Mouse (Mus musculus): ENCODE results near the gene 4931406P16Rik. TPM values are rescaled to one million over a fixed set of nuclear protein-coding genes. Genes with fewer than 3 reads are reported as not detected.
A peak's percentile ranks its signal among the peaks of the same experiment; 100 is the strongest.

Gene 4931406P16Rik
- total RNA-seq (2014; rRNA removed) (48.5 and 55.7 TPM in 2 replicates), polyA plus RNA-seq (2015; fragmentation: Nextera tagmentation; extraction: Ambion mirVana) (18.4 and 21.3 TPM in 2 replicates)

DNA sequence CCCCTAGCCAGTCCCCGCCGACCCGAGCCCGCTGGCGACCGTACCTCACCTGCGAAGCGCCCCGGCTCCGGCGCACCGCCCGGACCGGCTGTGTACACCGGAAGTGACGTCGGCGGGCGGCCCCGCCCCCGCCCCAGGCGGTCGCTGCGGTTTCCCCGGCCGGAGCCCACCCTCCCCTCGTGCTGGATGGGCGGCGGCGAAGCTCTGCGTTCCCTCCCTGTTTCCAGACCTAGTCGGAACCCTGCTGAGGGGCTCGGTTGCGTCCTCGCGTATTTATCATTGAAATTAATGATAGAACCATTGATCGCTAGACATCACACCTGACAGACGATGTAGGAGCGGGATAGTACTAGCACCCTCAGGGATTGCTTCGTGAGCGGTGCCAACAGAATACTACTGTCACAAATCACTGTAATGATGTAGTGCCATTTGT lies at the start of gene 4931406P16Rik:
Gene 4931406P16Rik (minus strand): TSS at position 109 of the 433 bp plus-strand sequence.
- H3K4me2 ChIP-seq (ENCODE audit: low read depth), result peak within 1 kb of the TSS; percentile 78
- WGBS, result under 1% methylated on average over 39 of the region's 41 CpGs
- peak; percentile 95 for ATAC-seq

GRCm38 (mm10) chr7:34355629-34356028 lies 42.3 kb upstream of the 4931406P16Rik start:
- Histone ChIP-seq H3K27me3 (ENCODE audit: insufficient read depth, low read length) (no peaks in the 10 kb centered on the region), H3K36me3 (ENCODE audit: insufficient read depth) (peaks cover 29% of the 10 kb centered on the region), H3K27ac (ENCODE audit: low read depth, low read length) (no peak overlapping the region), H3K9me3 (ENCODE audit: low read length) (no peaks in the 10 kb centered on the region), H3K4me3 (ENCODE audit: low read depth, low read length) (no peak overlapping the region), H3K4me2 (ENCODE audit: low read depth) (no peak overlapping the region), H3K4me1 (ENCODE audit: insufficient read depth) (no peaks in the 10 kb centered on the region), H3K9ac (no peak overlapping the region)
- peak; percentile 68 for TF ChIP-seq CTCF (IDR thresholded peaks at IDR 0.05; ENCODE audit: low read depth)
- DNase-seq (peak; percentile 62), ATAC-seq (no peak)
- 93% methylated on average over 4 of the region's 4 CpGs for WGBS

More for the DNA sequence above, at the start of gene 4931406P16Rik:
- no peaks in the 10 kb centered on the region for H3K9me3 ChIP-seq (ENCODE audit: low read length)
- 0 out of 2 replicates have a peak, but pooled peaks cover 4% of the 10 kb centered on the region for H3K4me1 ChIP-seq (ENCODE audit: insufficient read depth)
- H3K9ac ChIP-seq, result peak within 1 kb of the TSS; percentile 87
- H3K4me3 ChIP-seq (ENCODE audit: low read depth, low read length), result peak within 1 kb of the TSS; percentile 96
- H3K36me3 ChIP-seq (ENCODE audit: insufficient read depth), result no peaks in the 10 kb centered on the region
- DNase-seq, result peak; percentile 92
- H3K27me3 ChIP-seq (ENCODE audit: insufficient read depth, low read length), result no peaks in the 10 kb centered on the region
- H3K27ac ChIP-seq (ENCODE audit: low read depth, low read length), result peak within 1 kb of the TSS; percentile 91
- no peak for TF ChIP-seq CTCF (IDR thresholded peaks at IDR 0.05; ENCODE audit: low read depth)

GRCm38 (mm10) chr7:34351997-34352396 lies 38.6 kb upstream of the 4931406P16Rik start:
- WGBS, result 78% methylated on average over 1 of the region's 1 CpGs
- H3K36me3 ChIP-seq (ENCODE audit: insufficient read depth), result peaks cover 57% of the 10 kb centered on the region
- DNase-seq, result no peak

DNA sequence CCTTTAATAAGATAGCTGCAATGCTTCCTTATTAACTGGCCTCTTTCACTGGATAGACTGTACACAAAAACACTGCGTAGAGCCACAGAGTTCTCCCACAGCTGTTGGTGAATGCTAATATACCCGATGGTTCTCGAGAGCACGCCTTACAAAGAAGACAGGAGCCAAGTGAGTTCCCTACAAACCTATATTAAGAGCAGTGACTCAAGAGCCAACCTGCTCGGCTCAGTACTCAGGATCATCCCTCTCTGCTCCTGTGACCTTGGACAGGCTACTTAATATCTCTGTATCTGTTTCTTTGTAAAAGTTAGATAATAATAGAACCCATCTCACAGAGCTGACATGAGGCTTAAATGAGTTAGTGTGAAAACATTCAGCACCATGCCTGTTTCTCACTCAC lies 36.8 kb upstream of the 4931406P16Rik start:
- TF ChIP-seq CTCF (IDR thresholded peaks at IDR 0.05; ENCODE audit: low read depth), result no peak
- Histone ChIP-seq H3K4me1 (ENCODE audit: insufficient read depth) (no peaks in the 10 kb centered on the region), H3K4me3 (ENCODE audit: low read depth, low read length) (no peak overlapping the region), H3K4me2 (ENCODE audit: low read depth) (no peak overlapping the region), H3K9me3 (ENCODE audit: low read length) (no peaks in the 10 kb centered on the region), H3K27ac (ENCODE audit: low read depth, low read length) (no peak overlapping the region), H3K27me3 (ENCODE audit: insufficient read depth, low read length) (no peaks in the 10 kb centered on the region), H3K36me3 (ENCODE audit: insufficient read depth) (peaks cover 59% of the 10 kb centered on the region), H3K9ac (no peak overlapping the region)
- no peak for DNase-seq
- 89% methylated on average over 5 of the region's 5 CpGs for WGBS
- ATAC-seq, result no peak

More at GRCm38 (mm10) chr7:34351997-34352396, 38.6 kb upstream of the 4931406P16Rik start:
- no peak overlapping the region for H3K9ac ChIP-seq
- no peak for ATAC-seq
- no peak overlapping the region for H3K4me3 ChIP-seq (ENCODE audit: low read depth, low read length)
- no peak overlapping the region for H3K27ac ChIP-seq (ENCODE audit: low read depth, low read length)
- H3K4me2 ChIP-seq (ENCODE audit: low read depth), result no peak overlapping the region
- no peaks in the 10 kb centered on the region for H3K9me3 ChIP-seq (ENCODE audit: low read length)
- H3K27me3 ChIP-seq (ENCODE audit: insufficient read depth, low read length), result no peaks in the 10 kb centered on the region
- peak; percentile 38 for TF ChIP-seq CTCF (IDR thresholded peaks at IDR 0.05; ENCODE audit: low read depth)
- no peaks in the 10 kb centered on the region for H3K4me1 ChIP-seq (ENCODE audit: insufficient read depth)

DNA sequence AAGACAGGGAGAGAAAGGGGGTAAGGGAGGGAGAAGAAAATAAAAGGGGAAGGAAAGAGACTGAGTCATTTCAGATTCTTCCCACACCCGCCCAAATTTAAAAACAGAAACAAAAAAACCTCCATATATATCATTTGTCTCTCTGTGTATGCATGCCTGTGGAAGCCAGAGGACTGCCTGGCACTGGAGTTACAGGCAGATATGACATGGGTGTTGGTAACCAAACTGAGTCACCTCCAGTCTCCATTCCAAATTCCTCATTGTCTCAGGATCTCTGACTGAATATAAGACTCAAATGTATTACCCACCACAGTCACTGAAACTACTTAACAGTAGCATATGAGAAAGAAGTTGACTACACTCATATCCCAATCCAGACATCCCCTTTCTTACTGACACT lies 34.7 kb upstream of the 4931406P16Rik start:
- TF ChIP-seq CTCF (IDR thresholded peaks at IDR 0.05; ENCODE audit: low read depth), result no peak
- Histone ChIP-seq H3K4me2 (ENCODE audit: low read depth) (no peak overlapping the region), H3K4me3 (ENCODE audit: low read depth, low read length) (no peak overlapping the region), H3K27ac (ENCODE audit: low read depth, low read length) (no peak overlapping the region), H3K27me3 (ENCODE audit: insufficient read depth, low read length) (no peaks in the 10 kb centered on the region), H3K4me1 (ENCODE audit: insufficient read depth) (no peaks in the 10 kb centered on the region), H3K9me3 (ENCODE audit: low read length) (no peaks in the 10 kb centered on the region), H3K36me3 (ENCODE audit: insufficient read depth) (peaks cover 69% of the 10 kb centered on the region), H3K9ac (no peak overlapping the region)
- ATAC-seq, result no peak
- no peak for DNase-seq
- 94% methylated on average over 1 of the region's 1 CpGs for WGBS

DNA sequence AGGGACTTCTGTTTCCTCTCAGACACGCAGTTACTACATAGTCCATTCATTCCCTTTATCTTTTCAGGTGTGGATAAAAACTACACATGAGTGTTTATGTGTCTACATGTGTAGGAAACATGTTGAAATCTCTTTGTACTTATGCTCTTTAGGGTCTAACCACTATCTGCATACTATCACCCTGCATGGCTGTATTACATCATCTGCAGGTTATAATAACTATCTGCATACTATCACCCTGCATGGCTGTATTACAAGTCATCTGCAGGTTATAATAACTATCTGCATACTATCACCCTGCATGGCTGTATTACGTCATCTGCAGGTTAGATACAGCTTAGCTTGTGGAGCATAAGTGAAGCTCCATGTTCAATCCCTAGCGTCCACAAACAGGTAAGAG lies 33.7 kb upstream of the 4931406P16Rik start:
- Histone ChIP-seq H3K9ac (no peak overlapping the region), H3K4me3 (ENCODE audit: low read depth, low read length) (no peak overlapping the region), H3K9me3 (ENCODE audit: low read length) (no peaks in the 10 kb centered on the region), H3K27me3 (ENCODE audit: insufficient read depth, low read length) (no peaks in the 10 kb centered on the region), H3K4me1 (ENCODE audit: insufficient read depth) (no peaks in the 10 kb centered on the region), H3K36me3 (ENCODE audit: insufficient read depth) (peaks cover 73% of the 10 kb centered on the region), H3K4me2 (ENCODE audit: low read depth) (no peak overlapping the region), H3K27ac (ENCODE audit: low read depth, low read length) (no peak overlapping the region)
- ATAC-seq (no peak), DNase-seq (no peak)
- TF ChIP-seq CTCF (IDR thresholded peaks at IDR 0.05; ENCODE audit: low read depth), result no peak
- 91% methylated on average over 3 of the region's 3 CpGs for WGBS

- H3K9me3 ChIP-seq (ENCODE audit: low read length), result no peaks in the 10 kb centered on the region
- H3K4me1 ChIP-seq (ENCODE audit: insufficient read depth), result no peaks in the 10 kb centered on the region
- H3K4me2 ChIP-seq (ENCODE audit: low read depth), result no peak overlapping the region
- H3K27me3 ChIP-seq (ENCODE audit: insufficient read depth, low read length), result no peaks in the 10 kb centered on the region
- TF ChIP-seq CTCF (IDR thresholded peaks at IDR 0.05; ENCODE audit: low read depth), result no peak
- WGBS, result 93% methylated on average over 4 of the region's 4 CpGs
- no peak overlapping the region for H3K4me3 ChIP-seq (ENCODE audit: low read depth, low read length)
- ATAC-seq (no peak), DNase-seq (no peak)
- H3K36me3 ChIP-seq (ENCODE audit: insufficient read depth), result peaks cover 75% of the 10 kb centered on the region
- H3K27ac ChIP-seq (ENCODE audit: low read depth, low read length), result no peak overlapping the region
- no peak overlapping the region for H3K9ac ChIP-seq
Observed at GRCm38 (mm10) chr7:34346505-34346904, 33.2 kb upstream of the 4931406P16Rik start.

Measured in forebrain, postnatal 0 days (tissue).